ENCODE assay signal across 8 mouse cellular contexts in genomic region chr11:22859633-22860334, GRCm38 (mm10). TPM values are rescaled to one million over a fixed set of nuclear protein-coding genes. Genes with fewer than 3 reads are reported as not detected.
DNase-seq lines count a peak whose midpoint lies in the region; ATAC-seq and TF ChIP-seq lines count a peak whose summit lies in the region.

No protein-coding gene starts in this region.

- ATAC-seq in forebrain, embryonic 15.5 days (replicated peaks) = peak; percentile 94
- ATAC-seq in lung, embryonic 16.5 days (ENCODE audit: low read depth) = peak; percentile 95

- no peak overlapping the region for H3K27ac ChIP-seq in forebrain, embryonic 15.5 days (replicated peaks)
- H3K27ac ChIP-seq in lung, embryonic 16.5 days (ENCODE audit: low read length) = peak overlapping the region; percentile 97

- peaks cover 6% of the 10 kb centered on the region; the same call in 1 of the 2 replicates for H3K36me3 ChIP-seq in E14TG2a.4 (ENCODE audit: insufficient read depth, low read length)
- H3K36me3 ChIP-seq in forebrain, embryonic 15.5 days = no peaks in the 10 kb centered on the region
- H3K36me3 ChIP-seq in lung, embryonic 16.5 days (ENCODE audit: control insufficient read depth, insufficient read depth, low read length) = no peaks in the 10 kb centered on the region

- under 1% methylated on average over 55 of the region's 55 CpGs for WGBS in forebrain, embryonic 15.5 days
- under 1% methylated on average over 50 of the region's 55 CpGs for WGBS in lung, embryonic 16.5 days

- peak overlapping the region; percentile 100 for H3K4me2 ChIP-seq in forebrain, embryonic 15.5 days (replicated peaks)
- peak overlapping the region; percentile 90 for H3K4me2 ChIP-seq in lung, embryonic 16.5 days (ENCODE audit: low read depth, low read length)

- H3K9me3 ChIP-seq in E14TG2a.4 (ENCODE audit: low read length) = no peaks in the 10 kb centered on the region
- no peaks in the 10 kb centered on the region for H3K9me3 ChIP-seq in forebrain, embryonic 15.5 days
- H3K9me3 ChIP-seq in lung, embryonic 16.5 days (ENCODE audit: control insufficient read depth, low read length) = no peaks in the 10 kb centered on the region

- H3K4me1 ChIP-seq in E14TG2a.4 (replicated peaks; ENCODE audit: low read depth, low read length) = peaks cover 73% of the 10 kb centered on the region
- H3K4me1 ChIP-seq in forebrain, embryonic 15.5 days = peaks cover 40% of the 10 kb centered on the region
- H3K4me1 ChIP-seq in lung, embryonic 16.5 days (replicated peaks; ENCODE audit: control insufficient read depth, insufficient read depth, low read length) = peaks cover 22% of the 10 kb centered on the region

- intact Hi-C loops in heart, postnatal 25 days (cut with DNase I) = loop anchor here (2.0 to 5.0 kb wide), 2 partner anchors 77 to 97 kb away; no protein-coding TSS in a partner anchor

- peak overlapping the region; percentile 96 for H3K4me3 ChIP-seq in E14TG2a.4 (replicated peaks; ENCODE audit: low read length)
- peak overlapping the region; percentile 56 for H3K4me3 ChIP-seq in forebrain, embryonic 15.5 days
- peak overlapping the region; percentile 85 for H3K4me3 ChIP-seq in lung, embryonic 16.5 days (ENCODE audit: low read length)

- TF ChIP-seq CTCF in E14TG2a.4 (conservative IDR thresholded peaks at IDR 0.05; ENCODE audit: low read length) = no peak
- TF ChIP-seq CTCF in brain, embryonic 14.5 days (IDR thresholded peaks at IDR 0.05; ENCODE audit: borderline replicate concordance, extremely low read depth, insufficient read depth, insufficient read length) = peak; percentile 13; the same call in 1 of the 2 replicates

- peak; percentile 88 for DNase-seq in brain, embryonic 14.5 days (ENCODE audit: low read depth)
- DNase-seq in heart, postnatal 25 days (ENCODE audit: low spot score) = peak; percentile 86
- DNase-seq in layer of hippocampus, adult 8-10 months (ENCODE audit: low spot score in 2 of 2) = peak; percentile 46 to 72
- DNase-seq in ovary, adult 18-20 months (ENCODE audit: low spot score) = peak; percentile 79
- DNase-seq in thymus, postnatal 0 days (ENCODE audit: low spot score) = peak; percentile 93

- H3K27me3 ChIP-seq in E14TG2a.4 (ENCODE audit: insufficient read depth, low read length) = no peaks in the 10 kb centered on the region
- H3K27me3 ChIP-seq in forebrain, embryonic 15.5 days = peaks cover 44% of the 10 kb centered on the region
- peaks cover 9% of the 10 kb centered on the region for H3K27me3 ChIP-seq in lung, embryonic 16.5 days (ENCODE audit: control insufficient read depth, insufficient read depth, low read depth, low read length)

- H3K9ac ChIP-seq in forebrain, embryonic 15.5 days (replicated peaks) = peak overlapping the region; percentile 47
- peak overlapping the region; percentile 88 for H3K9ac ChIP-seq in lung, embryonic 16.5 days (ENCODE audit: low read length)

- TF ChIP-seq POLR2A in brain, embryonic 14.5 days (IDR thresholded peaks at IDR 0.05; ENCODE audit: borderline replicate concordance, extremely low read depth, insufficient read depth, insufficient read length, poor library complexity, severe bottlenecking) = 0 out of 2 replicates have a peak, but pooled peaks have one; percentile 44

RNA-seq across cellular contexts. Expression of gene B3gnt2, which starts 1.0 kb away (rescaled TPM):
- 2.0 and 2.3 TPM in 2 replicates for polyA plus RNA-seq in brain, embryonic 14.5 days (2012; rRNA removed)
- 1.9 and 2.3 TPM in 2 replicates for polyA plus RNA-seq in forebrain, embryonic 15.5 days (2015; fragmentation: Nextera tagmentation; extraction: Ambion mirVana)
- 1 to 10 TPM; 4.8 to 6.0 TPM for total RNA-seq in heart, postnatal 25 days (2021)
- total RNA-seq in layer of hippocampus, adult 8-10 months (2022) = 10 to 100 TPM; 11.8 to 14.8 (median 14.0) TPM
- polyA plus RNA-seq in lung, embryonic 16.5 days (2015; fragmentation: Nextera tagmentation; extraction: Ambion mirVana) = 11.0 and 12.7 TPM in 2 replicates
- 25.5 and 26.1 TPM in 2 replicates for polyA plus RNA-seq in thymus, postnatal 0 days (2015; fragmentation: Nextera tagmentation; extraction: Ambion mirVana)
